Mouse (Mus musculus): ENCODE measurements around the gene Pam.

Gene Pam

GRCm38 (mm10) chr1:98095246-98095990, at the start of gene Pam:
Gene Pam (minus strand): TSS chr1:98095646.
- H3K4me3 ChIP-seq (replicated peaks; ENCODE audit: low read length), result peak within 1 kb of the TSS; percentile 89
- peaks cover 14% of the 10 kb centered on the region for H3K4me1 ChIP-seq (replicated peaks; ENCODE audit: low read depth, low read length)
- no peaks in the 10 kb centered on the region for H3K36me3 ChIP-seq (ENCODE audit: insufficient read depth, low read length)
- H3K27me3 ChIP-seq (ENCODE audit: insufficient read depth, low read length), result peaks cover 37% of the 10 kb centered on the region
- no peaks in the 10 kb centered on the region for H3K9me3 ChIP-seq (ENCODE audit: low read length)
- no peak for TF ChIP-seq NANOG (IDR thresholded peaks at IDR 0.05; ENCODE audit: borderline replicate concordance, low read length)
- no peak for TF ChIP-seq CTCF (conservative IDR thresholded peaks at IDR 0.05; ENCODE audit: low read length)
- TF ChIP-seq POU5F1 (IDR thresholded peaks at IDR 0.05; ENCODE audit: borderline replicate concordance, low read length), result no peak

- TF ChIP-seq CTCF (conservative IDR thresholded peaks at IDR 0.05; ENCODE audit: low read length), result peak; percentile 75
- no peak for TF ChIP-seq POU5F1 (IDR thresholded peaks at IDR 0.05; ENCODE audit: borderline replicate concordance, low read length)
Observed at GRCm38 (mm10) chr1:98144845-98145244, 49.4 kb upstream of the Pam start.

GRCm38 (mm10) chr1:98131244-98131643, 35.8 kb upstream of the Pam start:
- Histone ChIP-seq H3K27me3 (ENCODE audit: insufficient read depth, low read length) (no peaks in the 10 kb centered on the region), H3K9me3 (ENCODE audit: low read length) (peaks cover 6% of the 10 kb centered on the region), H3K4me1 (replicated peaks; ENCODE audit: low read depth, low read length) (no peaks in the 10 kb centered on the region), H3K4me3 (replicated peaks; ENCODE audit: low read length) (no peak overlapping the region), H3K36me3 (ENCODE audit: insufficient read depth, low read length) (no peaks in the 10 kb centered on the region)
- TF ChIP-seq CTCF (conservative IDR thresholded peaks at IDR 0.05; ENCODE audit: low read length) (no peak), NANOG (IDR thresholded peaks at IDR 0.05; ENCODE audit: borderline replicate concordance, low read length) (no peak), POU5F1 (IDR thresholded peaks at IDR 0.05; ENCODE audit: borderline replicate concordance, low read length) (no peak)

More at GRCm38 (mm10) chr1:98144845-98145244, 49.4 kb upstream of the Pam start:
- Histone ChIP-seq H3K4me1 (replicated peaks; ENCODE audit: low read depth, low read length) (no peaks in the 10 kb centered on the region), H3K4me3 (replicated peaks; ENCODE audit: low read length) (no peak overlapping the region), H3K27me3 (ENCODE audit: insufficient read depth, low read length) (no peaks in the 10 kb centered on the region), H3K36me3 (ENCODE audit: insufficient read depth, low read length) (no peaks in the 10 kb centered on the region), H3K9me3 (ENCODE audit: low read length) (no peaks in the 10 kb centered on the region)

- Histone ChIP-seq H3K4me1 (replicated peaks; ENCODE audit: low read depth, low read length) (no peaks in the 10 kb centered on the region), H3K36me3 (ENCODE audit: insufficient read depth, low read length) (no peaks in the 10 kb centered on the region), H3K4me3 (replicated peaks; ENCODE audit: low read length) (no peak overlapping the region)
Observed at GRCm38 (mm10) chr1:98129561-98130347, 34.3 kb upstream of the Pam start.

DNA sequence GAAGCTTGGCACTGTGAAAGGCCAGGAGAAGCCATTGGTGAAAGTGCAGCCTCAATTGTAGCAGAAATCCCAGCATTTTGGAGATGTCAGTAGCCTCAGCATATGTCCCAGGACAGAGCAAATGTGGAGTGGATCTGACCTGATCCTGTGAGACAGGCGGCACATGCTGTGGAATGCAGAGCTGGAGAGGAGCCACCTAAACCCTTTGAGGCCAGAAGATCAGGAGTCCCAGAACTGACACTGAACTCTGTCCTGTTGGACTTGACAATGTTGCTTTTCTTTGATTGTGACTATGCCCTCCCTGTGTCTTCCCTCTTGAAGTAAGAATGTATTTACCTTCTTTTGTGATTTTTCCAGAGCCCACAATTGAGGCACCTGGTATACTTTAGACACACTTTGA, 33.7 kb upstream of the Pam start:
- Histone ChIP-seq H3K4me3 (replicated peaks; ENCODE audit: low read length) (no peak overlapping the region), H3K4me1 (replicated peaks; ENCODE audit: low read depth, low read length) (no peaks in the 10 kb centered on the region), H3K9me3 (ENCODE audit: low read length) (peaks cover 6% of the 10 kb centered on the region), H3K36me3 (ENCODE audit: insufficient read depth, low read length) (no peaks in the 10 kb centered on the region), H3K27me3 (ENCODE audit: insufficient read depth, low read length) (no peaks in the 10 kb centered on the region)
- TF ChIP-seq POU5F1 (IDR thresholded peaks at IDR 0.05; ENCODE audit: borderline replicate concordance, low read length), result no peak
- TF ChIP-seq CTCF (conservative IDR thresholded peaks at IDR 0.05; ENCODE audit: low read length), result no peak
- TF ChIP-seq NANOG (IDR thresholded peaks at IDR 0.05; ENCODE audit: borderline replicate concordance, low read length), result no peak

More at GRCm38 (mm10) chr1:98129561-98130347, 34.3 kb upstream of the Pam start:
- H3K9me3 ChIP-seq (ENCODE audit: low read length), result peaks cover 6% of the 10 kb centered on the region
- H3K27me3 ChIP-seq (ENCODE audit: insufficient read depth, low read length), result no peaks in the 10 kb centered on the region
- TF ChIP-seq POU5F1 (IDR thresholded peaks at IDR 0.05; ENCODE audit: borderline replicate concordance, low read length) (no peak), NANOG (IDR thresholded peaks at IDR 0.05; ENCODE audit: borderline replicate concordance, low read length) (no peak), CTCF (conservative IDR thresholded peaks at IDR 0.05; ENCODE audit: low read length) (no peak)

DNA sequence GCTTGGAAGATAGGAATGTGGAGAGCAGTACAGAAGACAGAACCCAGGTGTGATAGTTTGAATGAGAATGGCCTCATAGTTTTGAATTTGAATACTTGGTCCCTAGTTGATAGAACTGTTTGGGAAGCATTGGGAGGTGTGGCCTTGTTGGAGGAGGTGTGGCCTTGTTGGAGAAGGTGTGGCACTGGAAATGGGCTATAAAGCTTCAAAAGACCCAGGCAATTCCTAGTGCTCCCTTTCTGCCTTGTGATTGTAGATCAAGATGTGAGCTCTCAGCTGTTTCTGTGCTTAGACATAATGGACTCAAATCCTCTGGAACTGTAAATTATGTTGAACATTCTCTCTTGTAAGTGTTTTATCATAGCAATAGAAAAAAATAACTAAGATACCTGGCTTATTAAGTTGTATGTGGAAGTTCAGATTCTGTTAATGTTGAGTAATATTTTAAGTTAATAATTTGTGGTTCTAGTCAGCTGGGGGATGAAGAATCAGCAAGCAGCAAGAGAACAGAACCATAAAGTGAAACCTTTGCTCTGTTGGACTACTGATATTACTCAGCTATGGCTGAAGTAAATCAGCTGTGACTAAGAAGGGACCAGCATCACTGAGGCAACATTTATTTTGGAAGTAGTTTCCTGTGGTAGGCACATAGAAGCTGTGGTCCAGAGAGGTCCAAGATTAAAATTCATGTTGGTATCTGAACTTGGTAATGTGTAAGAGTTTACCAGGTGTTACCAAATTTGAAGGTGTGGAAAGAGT, 33.1 kb upstream of the Pam start:
- peaks cover 6% of the 10 kb centered on the region for H3K9me3 ChIP-seq (ENCODE audit: low read length)
- no peaks in the 10 kb centered on the region for H3K4me1 ChIP-seq (replicated peaks; ENCODE audit: low read depth, low read length)
- H3K4me3 ChIP-seq (replicated peaks; ENCODE audit: low read length), result no peak overlapping the region
- H3K36me3 ChIP-seq (ENCODE audit: insufficient read depth, low read length), result no peaks in the 10 kb centered on the region
- no peak for TF ChIP-seq POU5F1 (IDR thresholded peaks at IDR 0.05; ENCODE audit: borderline replicate concordance, low read length)
- TF ChIP-seq NANOG (IDR thresholded peaks at IDR 0.05; ENCODE audit: borderline replicate concordance, low read length), result no peak
- no peak for TF ChIP-seq CTCF (conservative IDR thresholded peaks at IDR 0.05; ENCODE audit: low read length)
- H3K27me3 ChIP-seq (ENCODE audit: insufficient read depth, low read length), result no peaks in the 10 kb centered on the region

DNA sequence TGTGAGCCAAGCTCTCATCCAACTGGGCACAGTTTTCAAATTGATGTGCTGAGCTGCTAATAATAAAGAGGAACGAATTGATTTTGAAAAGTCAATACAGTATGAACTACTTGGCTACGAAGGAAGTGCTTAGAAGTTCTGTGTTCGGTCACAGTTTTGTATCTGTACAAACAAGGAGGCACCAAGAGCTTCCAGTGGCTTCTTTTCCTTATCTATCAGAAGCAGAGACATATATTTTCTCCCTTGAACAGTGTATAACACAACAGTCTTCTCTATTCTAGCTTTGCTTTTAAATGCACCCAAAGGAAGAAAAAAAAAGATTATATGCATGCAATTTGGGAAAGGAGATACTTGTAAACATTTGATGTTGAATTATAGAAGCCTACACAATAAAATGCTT, 30.8 kb upstream of the Pam start:
- H3K4me1 ChIP-seq (replicated peaks; ENCODE audit: low read depth, low read length), result no peaks in the 10 kb centered on the region

DNA sequence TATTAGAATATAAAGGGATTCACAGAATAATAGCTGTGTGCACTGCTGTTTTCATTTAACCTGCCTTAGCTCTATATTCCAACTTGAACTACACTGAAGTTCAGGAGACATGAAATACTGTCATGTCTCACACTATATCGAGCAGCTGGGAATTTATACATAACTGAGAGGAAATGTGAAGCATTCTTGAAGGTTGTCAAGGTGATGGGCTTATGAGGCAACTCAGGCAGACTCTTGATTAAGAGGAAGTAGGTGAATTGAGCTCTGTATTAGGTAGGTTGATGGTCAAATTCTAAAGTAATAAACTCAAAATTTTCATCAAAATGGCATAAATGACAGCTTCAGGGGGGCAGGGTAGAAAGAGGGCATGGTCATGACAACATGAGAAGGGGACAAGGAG, 29.3 kb upstream of the Pam start:
- no peaks in the 10 kb centered on the region for H3K36me3 ChIP-seq (ENCODE audit: insufficient read depth, low read length)
- H3K27me3 ChIP-seq (ENCODE audit: insufficient read depth, low read length), result no peaks in the 10 kb centered on the region
- no peak for TF ChIP-seq POU5F1 (IDR thresholded peaks at IDR 0.05; ENCODE audit: borderline replicate concordance, low read length)
- no peak for TF ChIP-seq NANOG (IDR thresholded peaks at IDR 0.05; ENCODE audit: borderline replicate concordance, low read length)
- TF ChIP-seq CTCF (conservative IDR thresholded peaks at IDR 0.05; ENCODE audit: low read length), result no peak
- H3K4me1 ChIP-seq (replicated peaks; ENCODE audit: low read depth, low read length), result no peaks in the 10 kb centered on the region
- H3K9me3 ChIP-seq (ENCODE audit: low read length), result peaks cover 6% of the 10 kb centered on the region
- H3K4me3 ChIP-seq (replicated peaks; ENCODE audit: low read length), result no peak overlapping the region

More for the DNA sequence above, 30.8 kb upstream of the Pam start:
- TF ChIP-seq NANOG (IDR thresholded peaks at IDR 0.05; ENCODE audit: borderline replicate concordance, low read length) (no peak), POU5F1 (IDR thresholded peaks at IDR 0.05; ENCODE audit: borderline replicate concordance, low read length) (no peak), CTCF (conservative IDR thresholded peaks at IDR 0.05; ENCODE audit: low read length) (no peak)
- Histone ChIP-seq H3K4me3 (replicated peaks; ENCODE audit: low read length) (no peak overlapping the region), H3K36me3 (ENCODE audit: insufficient read depth, low read length) (no peaks in the 10 kb centered on the region), H3K27me3 (ENCODE audit: insufficient read depth, low read length) (no peaks in the 10 kb centered on the region), H3K9me3 (ENCODE audit: low read length) (peaks cover 6% of the 10 kb centered on the region)

Data from E14TG2a.4 (cell line).